Mouse (Mus musculus): ENCODE data around the gene Adgrf4. TPM values are rescaled to one million over a fixed set of nuclear protein-coding genes. Genes with fewer than 3 reads are reported as not detected.

Adgrf4 gene
- 0.06 and 0.11 TPM in 2 replicates for polyA plus RNA-seq (2014; fragmentation: Nextera tagmentation; extraction: Ambion mirVana)

DNA sequence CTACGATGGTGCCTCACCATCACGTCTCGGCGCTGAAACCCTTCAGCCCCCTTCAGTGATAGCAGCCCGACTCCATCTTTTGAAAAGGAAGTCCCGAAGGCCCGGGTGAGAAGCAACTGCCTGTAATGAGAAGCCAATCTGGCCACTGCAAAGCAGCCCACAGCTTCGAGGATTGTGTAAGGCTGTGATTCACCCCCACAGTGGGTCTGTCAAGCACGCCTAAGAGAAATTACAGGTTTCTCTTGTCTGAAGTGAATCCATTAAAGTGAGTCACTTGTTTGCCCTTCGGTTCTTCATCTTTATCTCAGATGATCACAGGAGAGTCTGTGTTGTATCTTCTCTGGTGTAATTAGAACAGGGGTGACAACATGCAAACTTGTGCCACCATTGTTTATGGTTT lies at the start of gene Adgrf4:
TSS of gene Adgrf4 (minus strand) at position 149 of the 400 bp plus-strand sequence.
- 90% methylated on average over 10 of the region's 10 CpGs for WGBS
- no peaks in the 10 kb centered on the region for H3K4me1 ChIP-seq (replicated peaks; ENCODE audit: control insufficient read depth, insufficient read depth, low read length)
- no peak within 1 kb of the TSS for H3K9ac ChIP-seq (ENCODE audit: low read depth, low read length)
- no peak for DNase-seq (ENCODE audit: low spot score)
- H3K4me3 ChIP-seq (ENCODE audit: low read depth, low read length): no peak within 1 kb of the TSS
- no peaks in the 10 kb centered on the region for H3K36me3 ChIP-seq (ENCODE audit: control insufficient read depth, insufficient read depth, low read length)
- no peaks in the 10 kb centered on the region for H3K27me3 ChIP-seq (ENCODE audit: control insufficient read depth, insufficient read depth, low read length)
- no peaks in the 10 kb centered on the region for H3K9me3 ChIP-seq (ENCODE audit: control insufficient read depth, low read length)
- no peak within 1 kb of the TSS for H3K27ac ChIP-seq (ENCODE audit: low read depth, low read length)
- H3K4me2 ChIP-seq (replicated peaks; ENCODE audit: low read depth, low read length): no peak within 1 kb of the TSS
- no peak for ATAC-seq (ENCODE audit: low FRiP score)

DNA sequence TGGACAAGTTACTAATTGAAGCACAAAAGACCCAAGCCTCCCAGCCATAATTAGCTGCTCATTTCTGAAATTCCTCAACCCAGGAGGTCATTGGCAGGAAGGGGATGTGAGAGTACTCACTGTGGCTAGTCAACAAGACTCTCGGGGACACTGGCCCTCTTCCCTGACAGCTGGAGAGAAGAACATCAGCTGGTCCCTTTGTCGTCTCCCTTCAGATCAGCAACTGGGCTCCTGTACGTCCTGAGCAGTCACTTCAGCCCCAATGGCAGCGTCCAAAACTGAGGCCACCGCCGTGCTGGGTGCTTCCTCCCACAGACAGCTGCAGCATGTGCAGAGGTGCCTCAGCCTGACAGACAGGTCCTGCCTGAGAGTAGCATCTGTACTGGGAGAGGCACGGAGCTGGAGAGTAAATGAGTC lies 49.7 kb upstream of the Adgrf4 start, which contains the start of gene Adgrf2:
TSS of gene Adgrf2 (minus strand) at position 379 of the 417 bp plus-strand sequence.
- Histone ChIP-seq H3K4me1 (replicated peaks; ENCODE audit: control insufficient read depth, insufficient read depth, low read length) (no peaks in the 10 kb centered on the region), H3K4me3 (ENCODE audit: low read depth, low read length) (no peak within 1 kb of the TSS), H3K36me3 (ENCODE audit: control insufficient read depth, insufficient read depth, low read length) (no peaks in the 10 kb centered on the region), H3K9ac (ENCODE audit: low read depth, low read length) (no peak within 1 kb of the TSS), H3K9me3 (ENCODE audit: control insufficient read depth, low read length) (no peaks in the 10 kb centered on the region), H3K27ac (ENCODE audit: low read depth, low read length) (no peak within 1 kb of the TSS), H3K4me2 (replicated peaks; ENCODE audit: low read depth, low read length) (no peak within 1 kb of the TSS), H3K27me3 (ENCODE audit: control insufficient read depth, insufficient read depth, low read length) (no peaks in the 10 kb centered on the region)
- DNase-seq (ENCODE audit: low spot score) (peak; percentile 1), ATAC-seq (ENCODE audit: low FRiP score) (no peak)
- WGBS: 35% methylated on average over 7 of the region's 7 CpGs

DNA sequence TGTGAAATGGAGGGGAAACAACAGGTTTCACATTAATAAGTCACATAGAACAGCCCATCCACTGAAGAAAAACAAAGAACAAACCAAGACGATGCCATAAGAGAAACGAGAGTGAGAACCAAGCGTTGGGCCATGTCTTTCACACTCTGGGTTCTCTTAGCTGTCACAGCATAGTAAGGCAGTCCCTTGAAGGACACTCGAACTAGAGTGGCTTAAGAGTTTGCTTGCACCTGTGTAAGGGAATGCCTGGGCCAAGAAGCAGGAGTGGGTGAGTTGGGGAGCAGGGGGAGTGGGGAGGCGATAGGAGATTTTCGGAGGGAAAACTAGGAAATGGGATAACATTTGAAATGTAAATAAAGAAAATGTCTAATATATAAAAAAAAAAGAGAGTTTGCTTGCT lies 46.7 kb upstream of the Adgrf4 start:
- Histone ChIP-seq H3K9me3 (ENCODE audit: control insufficient read depth, low read length) (no peaks in the 10 kb centered on the region), H3K36me3 (ENCODE audit: control insufficient read depth, insufficient read depth, low read length) (no peaks in the 10 kb centered on the region), H3K4me3 (ENCODE audit: low read depth, low read length) (no peak overlapping the region), H3K9ac (ENCODE audit: low read depth, low read length) (no peak overlapping the region), H3K4me1 (replicated peaks; ENCODE audit: control insufficient read depth, insufficient read depth, low read length) (no peaks in the 10 kb centered on the region), H3K4me2 (replicated peaks; ENCODE audit: low read depth, low read length) (no peak overlapping the region), H3K27me3 (ENCODE audit: control insufficient read depth, insufficient read depth, low read length) (no peaks in the 10 kb centered on the region), H3K27ac (ENCODE audit: low read depth, low read length) (no peak overlapping the region)
- ATAC-seq (ENCODE audit: low FRiP score) (no peak), DNase-seq (ENCODE audit: low spot score) (no peak)
- 87% methylated on average over 6 of the region's 6 CpGs for WGBS

GRCm38 (mm10) chr17:42717161-42717560 lies 25.1 kb upstream of the Adgrf4 start:
- no peaks in the 10 kb centered on the region for H3K4me1 ChIP-seq (replicated peaks; ENCODE audit: control insufficient read depth, insufficient read depth, low read length)
- no peak overlapping the region for H3K9ac ChIP-seq (ENCODE audit: low read depth, low read length)
- WGBS: 55% methylated on average over 3 of the region's 3 CpGs
- ATAC-seq (ENCODE audit: low FRiP score): no peak
- no peaks in the 10 kb centered on the region for H3K9me3 ChIP-seq (ENCODE audit: control insufficient read depth, low read length)
- H3K4me2 ChIP-seq (replicated peaks; ENCODE audit: low read depth, low read length): no peak overlapping the region
- H3K27me3 ChIP-seq (ENCODE audit: control insufficient read depth, insufficient read depth, low read length): no peaks in the 10 kb centered on the region
- no peaks in the 10 kb centered on the region for H3K36me3 ChIP-seq (ENCODE audit: control insufficient read depth, insufficient read depth, low read length)
- H3K27ac ChIP-seq (ENCODE audit: low read depth, low read length): no peak overlapping the region
- no peak for DNase-seq (ENCODE audit: low spot score)
- no peak overlapping the region for H3K4me3 ChIP-seq (ENCODE audit: low read depth, low read length)

- WGBS: 95% methylated on average over 7 of the region's 7 CpGs
- Histone ChIP-seq H3K4me2 (replicated peaks; ENCODE audit: low read depth, low read length) (no peak overlapping the region), H3K4me3 (ENCODE audit: low read depth, low read length) (no peak overlapping the region), H3K36me3 (ENCODE audit: control insufficient read depth, insufficient read depth, low read length) (no peaks in the 10 kb centered on the region), H3K9ac (ENCODE audit: low read depth, low read length) (no peak overlapping the region), H3K27me3 (ENCODE audit: control insufficient read depth, insufficient read depth, low read length) (no peaks in the 10 kb centered on the region), H3K27ac (ENCODE audit: low read depth, low read length) (no peak overlapping the region), H3K9me3 (ENCODE audit: control insufficient read depth, low read length) (no peaks in the 10 kb centered on the region), H3K4me1 (replicated peaks; ENCODE audit: control insufficient read depth, insufficient read depth, low read length) (no peaks in the 10 kb centered on the region)
- ATAC-seq (ENCODE audit: low FRiP score): no peak
- no peak for DNase-seq (ENCODE audit: low spot score)
Observed at GRCm38 (mm10) chr17:42714991-42715390, 22.9 kb upstream of the Adgrf4 start.

GRCm38 (mm10) chr17:42710717-42711116 lies 18.6 kb upstream of the Adgrf4 start:
- Histone ChIP-seq H3K36me3 (ENCODE audit: control insufficient read depth, insufficient read depth, low read length) (no peaks in the 10 kb centered on the region), H3K4me1 (replicated peaks; ENCODE audit: control insufficient read depth, insufficient read depth, low read length) (no peaks in the 10 kb centered on the region), H3K27me3 (ENCODE audit: control insufficient read depth, insufficient read depth, low read length) (no peaks in the 10 kb centered on the region), H3K4me3 (ENCODE audit: low read depth, low read length) (no peak overlapping the region), H3K9ac (ENCODE audit: low read depth, low read length) (no peak overlapping the region), H3K9me3 (ENCODE audit: control insufficient read depth, low read length) (no peaks in the 10 kb centered on the region), H3K4me2 (replicated peaks; ENCODE audit: low read depth, low read length) (no peak overlapping the region), H3K27ac (ENCODE audit: low read depth, low read length) (no peak overlapping the region)
- ATAC-seq (ENCODE audit: low FRiP score) (no peak), DNase-seq (ENCODE audit: low spot score) (no peak)
- 95% methylated on average over 7 of the region's 7 CpGs for WGBS

GRCm38 (mm10) chr17:42705611-42706010 lies 13.5 kb upstream of the Adgrf4 start:
- Histone ChIP-seq H3K4me2 (replicated peaks; ENCODE audit: low read depth, low read length) (no peak overlapping the region), H3K9ac (ENCODE audit: low read depth, low read length) (no peak overlapping the region), H3K36me3 (ENCODE audit: control insufficient read depth, insufficient read depth, low read length) (no peaks in the 10 kb centered on the region), H3K4me1 (replicated peaks; ENCODE audit: control insufficient read depth, insufficient read depth, low read length) (no peaks in the 10 kb centered on the region), H3K9me3 (ENCODE audit: control insufficient read depth, low read length) (no peaks in the 10 kb centered on the region), H3K27ac (ENCODE audit: low read depth, low read length) (no peak overlapping the region), H3K4me3 (ENCODE audit: low read depth, low read length) (no peak overlapping the region), H3K27me3 (ENCODE audit: control insufficient read depth, insufficient read depth, low read length) (no peaks in the 10 kb centered on the region)
- WGBS: 86% methylated on average over 4 of the region's 4 CpGs
- DNase-seq (ENCODE audit: low spot score) (no peak), ATAC-seq (ENCODE audit: low FRiP score) (no peak)

DNA sequence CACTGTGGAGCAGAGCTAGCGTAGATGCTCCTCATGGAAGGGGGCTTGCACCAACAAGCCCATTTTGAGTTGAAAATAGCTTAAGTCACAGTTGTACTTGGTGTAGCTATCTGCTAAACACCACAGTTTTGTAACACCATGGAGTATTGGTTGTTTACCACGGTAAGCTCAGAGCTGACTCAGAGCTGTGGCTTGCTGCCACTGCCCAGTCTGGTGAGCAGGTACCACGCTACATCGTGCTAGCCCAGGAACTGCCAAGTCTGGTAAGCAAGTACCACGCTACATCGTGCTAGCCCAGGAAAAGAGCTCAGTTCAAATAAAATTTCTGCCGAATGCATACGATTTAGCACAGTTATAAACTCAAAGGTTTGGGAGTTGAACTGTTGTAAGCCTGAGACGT lies 10.1 kb upstream of the Adgrf4 start:
- Histone ChIP-seq H3K4me3 (ENCODE audit: low read depth, low read length) (no peak overlapping the region), H3K4me2 (replicated peaks; ENCODE audit: low read depth, low read length) (no peak overlapping the region), H3K4me1 (replicated peaks; ENCODE audit: control insufficient read depth, insufficient read depth, low read length) (no peaks in the 10 kb centered on the region), H3K9me3 (ENCODE audit: control insufficient read depth, low read length) (no peaks in the 10 kb centered on the region), H3K9ac (ENCODE audit: low read depth, low read length) (no peak overlapping the region), H3K36me3 (ENCODE audit: control insufficient read depth, insufficient read depth, low read length) (no peaks in the 10 kb centered on the region), H3K27me3 (ENCODE audit: control insufficient read depth, insufficient read depth, low read length) (no peaks in the 10 kb centered on the region), H3K27ac (ENCODE audit: low read depth, low read length) (no peak overlapping the region)
- ATAC-seq (ENCODE audit: low FRiP score) (no peak), DNase-seq (ENCODE audit: low spot score) (no peak)
- WGBS: 93% methylated on average over 9 of the region's 9 CpGs

- H3K27ac ChIP-seq (ENCODE audit: low read depth, low read length): no peak overlapping the region
- H3K9me3 ChIP-seq (ENCODE audit: control insufficient read depth, low read length): no peaks in the 10 kb centered on the region
- no peak overlapping the region for H3K4me2 ChIP-seq (replicated peaks; ENCODE audit: low read depth, low read length)
- ATAC-seq (ENCODE audit: low FRiP score): no peak
- no peaks in the 10 kb centered on the region for H3K27me3 ChIP-seq (ENCODE audit: control insufficient read depth, insufficient read depth, low read length)
- H3K4me3 ChIP-seq (ENCODE audit: low read depth, low read length): no peak overlapping the region
- no peak overlapping the region for H3K9ac ChIP-seq (ENCODE audit: low read depth, low read length)
- H3K4me1 ChIP-seq (replicated peaks; ENCODE audit: control insufficient read depth, insufficient read depth, low read length): no peaks in the 10 kb centered on the region
- no peak for DNase-seq (ENCODE audit: low spot score)
- no peaks in the 10 kb centered on the region for H3K36me3 ChIP-seq (ENCODE audit: control insufficient read depth, insufficient read depth, low read length)
- WGBS: 88% methylated on average over 4 of the region's 4 CpGs
Observed at GRCm38 (mm10) chr17:42694730-42695129, 2.6 kb upstream of the Adgrf4 start.
